Mouse (Mus musculus) c-Kit-positive CD71-positive TER-119-negative erythroid progenitor cells, embryonic 14.5 days (primary cell): ENCODE data around the gene Hbs1l.

ENCODE experiments used
- DNase-seq: peaks from one replicate; pipeline ENCODE4 v3.0.0-alpha.2; 2013; ENCODE audit warnings: low read depth

Gene Hbs1l

GRCm38 (mm10) chr10:21304672-21305632, 9.2 kb downstream of the Hbs1l start:
- no peak for DNase-seq

DNA sequence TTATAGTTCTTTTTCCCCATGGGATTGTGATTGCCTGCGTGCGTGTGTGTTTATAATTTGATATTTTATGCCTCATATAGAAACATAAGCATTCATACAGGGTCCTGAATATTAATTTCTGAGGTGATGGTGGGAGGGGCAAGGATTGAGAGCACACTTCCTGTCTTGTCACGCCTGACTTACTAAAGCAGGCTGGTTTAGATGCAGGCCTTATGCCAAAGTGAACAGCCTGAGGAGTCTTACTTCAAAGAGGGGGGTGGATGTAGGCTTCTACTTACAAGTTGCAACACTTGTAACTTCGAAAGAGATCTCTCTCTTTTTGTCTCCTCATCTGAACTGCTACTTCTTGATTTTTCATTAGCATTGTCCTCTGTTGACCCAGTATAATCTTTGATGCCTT, 18.0 kb downstream of the Hbs1l start:
- no peak for DNase-seq

DNA sequence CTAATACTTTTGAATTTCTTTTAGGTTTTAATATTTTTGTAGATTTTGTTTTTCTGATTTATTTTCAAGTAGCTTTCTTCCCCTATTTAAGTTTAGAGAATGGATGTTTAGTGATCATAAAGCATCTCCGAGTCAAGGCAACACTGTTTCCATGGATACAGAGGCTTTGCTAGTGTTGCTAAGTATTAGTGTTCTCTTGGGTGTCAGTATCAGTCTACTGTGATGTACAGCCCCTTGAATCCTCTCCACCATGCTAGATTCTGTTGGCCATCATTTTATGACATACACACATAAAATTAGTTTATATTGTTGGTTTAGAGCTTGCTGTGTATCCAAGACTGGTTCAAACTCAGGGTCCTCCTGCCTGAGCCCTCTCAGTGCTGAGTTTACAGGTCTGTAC, 20.3 kb downstream of the Hbs1l start:
- no peak for DNase-seq

DNA sequence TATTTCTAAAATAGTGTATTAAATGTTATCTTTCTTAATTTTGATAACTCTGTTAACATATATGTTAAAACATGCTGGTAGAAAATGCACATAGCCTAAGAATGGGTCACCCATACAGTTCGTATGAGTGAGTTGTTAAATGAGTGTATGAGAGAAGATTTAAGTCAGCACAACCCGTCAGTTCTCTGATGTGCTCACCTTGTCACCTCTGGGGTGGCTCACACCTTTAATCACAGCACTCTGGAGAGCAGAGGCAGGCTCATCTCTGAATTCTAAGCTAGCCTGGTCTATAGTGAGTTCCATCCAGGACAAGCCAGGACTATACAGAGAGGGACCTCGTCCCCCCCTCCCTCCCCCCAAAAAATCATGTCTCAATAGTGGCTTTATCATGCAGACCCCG, 22.5 kb downstream of the Hbs1l start:
- no peak for DNase-seq

- no peak for DNase-seq
Observed at GRCm38 (mm10) chr10:21318996-21319395, 23.2 kb downstream of the Hbs1l start.

DNA sequence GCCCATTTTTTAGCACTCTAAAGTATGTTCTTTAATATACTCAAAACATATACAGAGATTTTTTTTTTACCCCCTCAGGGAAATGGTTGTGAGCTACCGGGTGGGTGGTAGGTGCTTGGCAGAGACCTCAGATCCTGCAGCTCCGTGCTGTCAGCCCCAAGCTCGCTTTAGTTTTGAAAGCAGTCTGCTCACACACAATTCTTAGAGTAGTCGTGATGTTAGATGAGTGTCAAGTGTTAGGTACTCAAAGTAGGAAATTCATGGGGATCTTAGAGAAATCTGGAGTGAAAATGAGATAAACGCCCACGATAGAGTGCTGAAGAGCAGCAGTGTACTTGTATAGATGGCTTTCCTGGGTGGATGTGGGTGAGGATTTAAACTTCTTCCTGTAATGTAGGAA, 24.8 kb downstream of the Hbs1l start:
- DNase-seq = no peak

DNA sequence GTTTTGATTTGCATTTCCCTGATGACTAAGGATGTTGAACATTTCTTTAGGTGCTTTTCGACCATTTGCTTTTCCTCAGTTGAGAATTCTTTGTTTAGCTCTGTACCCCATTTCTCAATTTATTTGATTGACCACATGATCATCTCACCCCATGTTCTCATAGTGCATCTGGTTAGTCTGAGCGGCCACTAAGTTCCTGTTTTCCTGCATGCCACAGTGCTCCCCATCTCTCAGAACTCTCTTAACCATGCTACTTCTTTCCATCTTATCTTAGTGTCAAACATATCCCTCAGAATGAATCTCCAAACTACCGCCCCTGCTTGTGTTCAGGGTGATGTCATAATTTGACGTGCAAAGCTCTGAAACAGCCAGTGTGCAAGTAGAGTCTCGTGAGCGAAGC, 30.6 kb downstream of the Hbs1l start:
- no peak for DNase-seq

- DNase-seq = no peak
Observed at GRCm38 (mm10) chr10:21327605-21328135, 31.9 kb downstream of the Hbs1l start.

- DNase-seq = no peak
Observed at GRCm38 (mm10) chr10:21334349-21335105, 38.7 kb downstream of the Hbs1l start.

GRCm38 (mm10) chr10:21335534-21335933, 39.8 kb downstream of the Hbs1l start:
- no peak for DNase-seq

DNA sequence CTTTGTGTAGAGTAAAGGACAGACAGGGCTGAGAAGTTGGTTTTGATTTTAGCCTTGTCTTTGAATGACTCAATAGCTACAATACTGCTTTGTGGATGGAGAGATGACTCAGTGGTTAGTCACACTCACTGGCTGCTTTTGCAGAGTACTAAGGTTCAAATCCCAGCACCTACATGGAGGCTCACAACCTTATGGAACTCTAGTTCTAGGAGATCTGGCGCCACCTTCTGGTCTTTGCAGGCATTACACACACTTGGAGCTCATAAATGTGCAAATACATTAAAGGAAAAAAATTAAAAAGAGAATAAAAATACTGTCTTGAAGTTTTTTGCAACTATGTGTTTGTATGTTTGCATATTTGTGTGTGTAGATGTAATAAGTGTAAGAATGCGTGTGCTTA, 41.4 kb downstream of the Hbs1l start:
- DNase-seq = peak; percentile 48

DNA sequence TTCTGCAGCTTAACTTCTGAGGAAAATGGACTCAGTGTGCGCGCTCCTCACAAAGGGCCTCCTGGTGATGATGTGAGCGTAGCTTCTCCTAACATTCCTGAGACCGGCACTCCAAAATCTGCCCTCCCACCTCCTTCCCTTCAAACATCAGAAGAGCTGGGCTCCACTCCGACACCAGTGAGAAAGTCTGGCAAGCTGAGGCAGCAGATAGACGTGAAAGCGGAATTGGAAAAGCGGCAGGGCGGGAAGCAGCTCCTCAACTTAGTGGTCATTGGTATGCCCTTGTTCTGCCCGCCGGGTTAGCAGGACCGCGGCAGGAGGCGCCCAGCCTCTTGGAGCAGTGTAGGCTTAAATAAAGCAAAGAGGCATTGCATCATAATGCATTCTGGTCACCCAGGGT, 45.9 kb downstream of the Hbs1l start:
- no peak for DNase-seq

DNA sequence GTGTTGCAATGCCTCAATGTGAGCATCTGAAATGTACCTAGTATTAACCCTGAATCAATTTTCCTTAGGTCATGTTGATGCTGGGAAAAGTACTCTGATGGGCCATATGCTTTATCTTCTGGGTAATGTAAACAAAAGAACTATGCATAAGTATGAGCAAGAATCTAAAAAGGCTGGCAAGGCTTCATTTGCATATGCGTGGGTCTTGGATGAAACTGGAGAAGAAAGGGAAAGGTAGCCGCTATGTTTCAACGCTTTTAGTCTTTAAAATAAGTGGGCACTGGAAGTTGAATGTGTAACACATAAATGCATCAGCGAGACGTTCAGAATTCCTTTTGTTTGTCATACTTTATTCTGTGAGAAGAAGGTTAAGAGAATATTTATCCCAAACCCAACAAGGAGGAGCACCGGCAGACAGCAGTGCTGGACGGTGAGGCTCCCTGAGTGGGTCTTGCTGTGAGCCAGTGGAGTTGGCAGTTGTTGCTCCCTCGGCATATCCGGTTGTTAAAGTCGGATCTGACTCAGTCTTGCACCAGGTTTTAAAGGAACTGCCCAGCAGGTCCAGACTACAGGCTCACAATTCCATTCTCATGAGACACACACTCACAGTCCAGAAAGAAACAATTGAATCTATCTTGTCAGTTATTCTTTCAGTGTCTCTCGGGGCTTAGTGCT, 46.7 kb downstream of the Hbs1l start:
- no peak for DNase-seq

- DNase-seq = no peak
Observed at GRCm38 (mm10) chr10:21347332-21347731, 51.6 kb downstream of the Hbs1l start.

- no peak for DNase-seq
Observed at GRCm38 (mm10) chr10:21349449-21349848, 53.7 kb downstream of the Hbs1l start.

DNA sequence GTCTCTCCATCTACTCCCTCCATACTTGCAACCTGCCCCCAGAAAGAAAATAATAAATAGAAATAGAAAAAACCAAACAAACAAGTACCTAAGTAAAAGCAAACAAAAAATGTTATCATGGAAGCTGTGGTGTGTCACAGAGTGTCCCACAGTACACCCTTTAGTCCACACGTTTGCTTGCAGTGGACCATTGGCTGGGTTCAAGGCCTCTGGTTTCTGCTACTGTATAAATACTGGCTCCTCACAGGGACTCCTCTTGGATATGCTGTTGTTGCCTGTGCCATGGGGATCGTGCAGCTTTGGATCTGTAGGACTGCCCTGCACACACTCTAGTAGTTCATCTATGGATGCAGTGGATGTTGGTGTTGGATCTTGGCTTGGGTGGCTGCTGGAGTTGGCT, 54.2 kb downstream of the Hbs1l start:
- DNase-seq = no peak

DNA sequence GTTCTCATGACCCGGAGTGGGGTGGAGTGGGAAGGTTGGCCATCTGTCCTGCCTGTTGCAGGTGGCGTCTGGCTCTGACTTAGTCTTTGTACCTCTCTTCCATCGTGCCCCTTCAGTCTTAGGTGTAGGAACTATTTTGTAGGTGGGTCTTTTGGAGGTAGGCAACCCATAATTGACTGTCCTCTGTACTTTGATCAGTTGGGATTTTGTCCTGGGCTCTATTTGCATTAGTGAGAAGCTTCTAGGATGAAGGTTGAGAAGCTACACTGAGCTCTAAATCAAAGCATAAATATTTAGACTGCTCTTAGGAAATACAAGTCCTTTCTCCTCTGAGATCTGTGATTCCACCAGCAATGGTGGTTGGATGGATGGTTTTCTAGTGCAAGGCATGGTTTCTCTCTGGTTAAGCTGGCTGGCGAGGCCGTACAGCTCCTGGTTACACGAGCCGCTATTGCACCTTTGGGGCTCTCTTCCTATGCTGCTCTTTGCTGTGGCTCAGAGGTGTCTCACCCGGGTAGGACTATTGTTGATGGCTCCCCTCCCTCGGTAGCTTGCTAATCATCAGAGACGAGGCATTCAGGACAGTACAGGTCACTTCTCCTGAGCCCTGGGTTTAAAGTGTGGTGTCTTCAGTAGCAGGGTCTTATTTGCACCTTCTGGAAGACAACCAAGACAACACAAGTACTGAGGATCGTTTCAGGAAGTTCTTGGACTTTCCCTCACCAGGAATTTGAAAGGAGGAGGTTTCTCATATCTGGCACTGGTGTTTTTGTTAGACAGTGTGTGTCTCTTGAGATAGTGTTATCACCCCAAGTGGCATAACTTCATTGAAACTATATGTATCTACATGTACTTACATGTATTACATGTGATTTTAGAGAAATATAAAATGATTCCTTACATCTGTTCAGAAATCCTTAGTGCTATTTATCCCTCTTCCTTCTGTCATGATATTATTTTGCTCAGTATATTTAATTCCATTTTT, 55.0 kb downstream of the Hbs1l start:
- peak; percentile 35 for DNase-seq

DNA sequence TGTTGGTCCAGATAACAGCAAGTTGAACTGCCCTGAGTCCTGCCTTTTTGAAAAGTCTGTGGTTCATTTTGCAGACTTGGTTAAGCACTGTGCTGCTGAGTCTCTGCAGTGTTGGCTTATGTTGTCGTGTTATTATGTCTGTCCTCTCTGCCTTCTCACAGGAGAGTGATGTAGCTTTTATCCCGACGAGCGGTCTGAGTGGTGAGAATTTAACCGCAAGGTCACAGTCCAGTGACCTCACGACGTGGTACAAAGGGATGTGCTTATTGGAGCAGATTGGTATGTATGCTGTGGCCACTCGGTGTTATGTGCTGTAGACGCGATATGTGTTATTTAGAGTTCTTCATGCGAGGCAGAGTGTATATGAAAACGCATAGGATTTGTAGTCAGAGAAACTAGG, 56.0 kb downstream of the Hbs1l start:
- DNase-seq = no peak

GRCm38 (mm10) chr10:21353890-21354289, 58.1 kb downstream of the Hbs1l start:
- DNase-seq = no peak

DNA sequence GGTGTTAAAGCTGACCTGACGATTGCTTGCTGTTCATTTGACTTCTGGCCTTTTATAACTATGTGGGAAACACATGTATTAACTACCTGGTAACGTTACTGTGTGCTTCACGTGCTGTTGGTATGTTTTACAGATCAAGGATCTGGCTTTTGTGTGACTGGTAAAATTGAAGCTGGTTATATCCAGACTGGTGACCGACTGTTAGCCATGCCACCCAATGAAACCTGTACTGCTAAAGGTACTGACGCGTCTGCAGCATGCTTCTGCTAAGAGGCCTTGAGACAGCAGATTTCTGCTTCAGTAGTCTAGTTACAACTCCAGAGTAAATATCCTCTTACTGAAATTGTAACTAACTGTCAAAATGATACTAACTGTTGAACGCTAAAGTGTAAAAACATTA, 58.7 kb downstream of the Hbs1l start:
- no peak for DNase-seq

DNA sequence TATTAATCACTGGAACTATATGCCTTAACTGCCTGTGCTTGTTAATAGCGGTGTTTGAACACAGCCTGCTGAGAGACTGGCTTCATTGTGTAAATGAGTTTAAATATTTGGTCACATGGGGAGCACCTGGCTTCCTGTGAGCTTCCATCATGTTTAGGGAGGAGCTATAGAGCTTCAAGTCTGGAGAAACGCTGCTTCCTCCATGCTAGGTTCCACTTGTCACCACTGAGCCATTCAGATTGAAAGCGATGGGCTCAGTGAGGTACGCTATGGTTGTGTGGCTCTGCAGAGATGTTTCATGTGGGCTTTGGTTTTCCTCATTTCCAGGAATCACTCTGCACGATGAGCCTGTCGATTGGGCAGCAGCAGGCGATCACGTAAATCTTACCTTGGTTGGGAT, 62.2 kb downstream of the Hbs1l start:
- DNase-seq = no peak
